Mouse (Mus musculus) urinary bladder, adult 2 months (tissue): ENCODE data around the gene Drosha. TPM values are rescaled to one million over a fixed set of nuclear protein-coding genes. Genes with fewer than 3 reads are reported as not detected.
"Not testable (repeated sequence)": the region's sequence is repeated elsewhere in the genome, so short reads cannot be mapped to it uniquely, and the experiment has no call there.

Experiments used
- DNase-seq: peaks from one replicate; pipeline ENCODE4 v3.0.0; 2022; ENCODE audit warnings: low spot score
- polyA plus RNA-seq: library from polyadenylated mRNA; depleted of rRNA; stranded (reverse); fragments of >200 nt; gene quantifications from 2 replicates; pipeline ENCODE4 v1.2.3, GENCODE M21; 2012; rRNA removed

Drosha gene
- polyA plus RNA-seq, 1 experiment, result 11.1 TPM

GRCm38 (mm10) chr15:12936217-12936732, 111.7 kb downstream of the Drosha start:
- no peak for DNase-seq

DNA sequence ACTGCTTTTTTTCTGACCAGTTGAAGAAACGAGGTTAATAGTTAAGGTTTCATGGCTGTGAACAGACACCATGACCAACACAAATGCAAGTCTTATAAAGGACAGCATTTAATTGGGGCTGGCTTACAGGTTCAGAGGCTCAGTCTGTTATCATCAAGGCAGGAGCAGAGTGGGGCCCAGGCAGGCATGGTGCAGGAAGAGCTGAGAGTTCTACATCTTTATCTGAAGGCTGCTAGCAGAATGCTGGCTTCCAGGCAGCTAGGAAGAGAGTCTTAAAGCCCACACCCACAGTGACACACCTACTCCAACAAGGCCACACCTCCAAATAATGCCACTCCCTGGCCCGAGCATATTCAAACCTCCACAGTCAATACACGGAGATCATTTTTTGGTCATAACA, 112.7 kb downstream of the Drosha start:
- not testable (repeated sequence) for DNase-seq

- DNase-seq, result no peak
These were observed 116.5 kb downstream of the Drosha start for GRCm38 (mm10) chr15:12941106-12941505.

- no peak for DNase-seq
These were observed 117.1 kb downstream of the Drosha start for GRCm38 (mm10) chr15:12941651-12942180.

DNA sequence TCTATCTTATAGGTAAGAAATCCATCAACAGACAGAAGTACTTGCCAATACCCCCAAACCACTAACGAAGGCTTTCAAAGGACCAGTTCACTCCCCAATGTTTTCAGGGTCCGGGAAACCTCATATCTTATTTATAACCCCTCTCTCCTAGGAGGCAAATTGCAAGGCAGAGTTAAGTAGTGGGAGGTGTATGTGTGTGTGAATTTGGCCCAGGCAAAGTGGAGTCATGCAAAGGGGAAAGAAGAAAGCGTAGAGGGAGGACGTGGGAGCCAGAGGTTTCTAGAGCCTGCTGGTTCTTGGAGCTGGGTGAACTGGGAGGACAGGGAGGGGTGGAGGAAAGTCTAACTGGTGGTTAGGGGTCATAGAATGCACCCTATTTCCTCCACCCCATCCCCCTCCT, 117.8 kb downstream of the Drosha start:
- no peak for DNase-seq

- DNase-seq, result no peak
These were observed 133.4 kb downstream of the Drosha start for GRCm38 (mm10) chr15:12958051-12958450.

- no peak for DNase-seq
These were observed 137.6 kb downstream of the Drosha start for GRCm38 (mm10) chr15:12962179-12962578.

DNA sequence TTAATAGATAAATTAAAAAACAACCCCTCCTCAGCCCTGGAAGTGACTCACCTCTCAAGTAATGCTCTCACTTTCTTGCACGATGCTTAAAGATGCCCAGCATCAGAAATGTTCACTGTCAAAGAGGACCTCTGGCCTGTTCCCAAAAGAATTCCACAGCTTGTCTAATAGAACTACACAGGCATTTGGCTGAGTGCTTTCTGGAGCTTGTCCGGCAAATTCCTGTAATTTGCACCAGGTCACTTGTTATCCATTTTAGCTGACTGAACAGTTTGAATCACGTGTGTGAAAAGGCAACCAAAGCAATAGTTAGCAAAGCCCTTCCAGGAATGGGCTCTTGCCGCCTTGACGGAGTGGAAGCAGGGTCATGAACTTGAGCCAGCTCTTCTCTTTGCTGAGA, 140.6 kb downstream of the Drosha start:
- no peak for DNase-seq

DNA sequence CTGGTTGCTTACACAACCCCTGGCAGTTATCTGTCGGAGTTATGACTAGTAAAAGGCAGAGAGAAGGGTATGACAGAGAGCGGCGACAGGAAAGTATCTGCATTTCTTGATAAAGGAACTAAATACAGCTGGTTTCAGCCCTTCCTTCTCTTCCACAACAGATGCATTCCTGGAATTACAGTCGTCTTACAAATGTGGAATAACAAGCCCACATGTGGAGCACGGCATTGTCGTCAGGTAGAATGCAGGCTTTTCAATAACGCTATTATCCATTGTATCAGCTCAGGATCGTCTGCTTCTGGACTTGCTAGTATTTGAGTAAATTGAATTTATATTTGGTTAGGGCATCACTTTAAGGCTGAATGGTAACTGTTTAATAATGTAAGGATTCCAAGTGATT, 144.2 kb downstream of the Drosha start:
- DNase-seq, result no peak

- no peak for DNase-seq
These were observed 147.8 kb downstream of the Drosha start for GRCm38 (mm10) chr15:12972441-12972840.

Other genes with a start within 250 kb of the Drosha start
- 20.0 and 29.4 TPM in 2 replicates for gene Pdzd2, start 84.9 kb upstream of the Drosha start, polyA plus RNA-seq
- 19.7 and 21.5 TPM in 2 replicates for gene 6030458C11Rik, start 166 bp upstream of the Drosha start, polyA plus RNA-seq